Mouse (Mus musculus) left cerebral cortex, postnatal 36 days (tissue): Measurements from ENCODE around the gene Ccpg1. TPM values are rescaled to one million over a fixed set of nuclear protein-coding genes. Genes with fewer than 3 reads are reported as not detected.

ENCODE experiments used
- DNase-seq, 2 experiments: peaks; one replicate each; pipeline ENCODE4 v3.0.0; 2021 to 2022; ENCODE audit warnings: low spot score in 2 of 2, mixed read lengths in 1 of 2
- intact Hi-C: fragments of 180-260 bp; cut with DNase I; formaldehyde crosslinking; loops from one replicate; pipeline ENCODE4 v1.15.1; 2025
- total RNA-seq, 2 experiments: library from RNA; stranded (reverse); gene quantifications; 2 replicates each; pipeline ENCODE4 v1.2.3; 2021

Gene Ccpg1
- total RNA-seq, 2 experiments from 2014 or later = 97.2 to 125 TPM

DNA sequence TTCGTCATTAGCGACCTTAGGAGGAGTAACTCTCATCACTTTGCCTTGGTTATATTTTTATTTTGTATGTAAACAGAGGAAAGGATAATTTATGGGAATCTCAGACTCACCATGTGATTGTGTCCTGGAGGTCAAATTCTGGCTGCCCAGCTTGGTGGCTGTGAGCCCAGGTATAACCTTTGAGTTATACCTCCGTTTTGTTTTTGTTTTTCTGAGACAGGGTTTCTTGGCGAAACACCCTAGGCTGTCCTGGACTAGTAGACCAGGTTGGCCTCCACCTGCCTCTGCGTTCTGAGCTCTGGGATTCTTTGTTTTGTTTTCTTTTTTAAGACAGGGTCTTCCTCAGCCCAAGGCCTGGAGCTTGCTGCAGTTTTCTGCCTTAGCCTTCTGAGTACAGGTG, 3.5 kb downstream of the Ccpg1 start:
- intact Hi-C loops = loop anchor here (5.0 kb wide), 1 partner anchor 49 kb away; no protein-coding TSS in a partner anchor

DNA sequence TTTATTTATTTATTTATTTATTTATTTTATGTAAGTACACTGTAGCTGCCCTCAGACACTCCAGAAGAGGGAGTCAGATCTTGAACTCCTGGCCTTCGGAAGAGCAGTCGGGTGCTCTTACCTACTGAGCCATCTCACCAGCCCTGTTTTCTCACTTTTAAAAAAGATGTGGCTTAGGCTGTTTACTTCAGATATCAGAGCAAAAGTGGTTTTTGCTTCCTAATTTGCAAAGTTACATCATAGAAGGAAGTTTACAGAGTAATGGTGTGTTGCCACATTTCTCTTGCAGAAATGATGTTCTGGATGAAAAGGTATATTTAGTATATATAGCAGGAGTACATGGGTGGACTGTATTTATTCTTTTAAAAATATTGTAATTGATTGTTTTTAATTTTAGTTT, 6.2 kb downstream of the Ccpg1 start:
- DNase-seq = no peak
- intact Hi-C loops = no loop called here

More for the DNA sequence above, 3.5 kb downstream of the Ccpg1 start:
- no peak for DNase-seq

- no peak for DNase-seq
- intact Hi-C loops = no loop called here
These were observed 7.3 kb downstream of the Ccpg1 start for GRCm38 (mm10) chr9:72992576-72992975.

- intact Hi-C loops = no loop called here
- no peak for DNase-seq
These were observed 10.9 kb downstream of the Ccpg1 start for GRCm38 (mm10) chr9:72996167-72996566.

GRCm38 (mm10) chr9:72996806-72997205, 11.6 kb downstream of the Ccpg1 start:
- DNase-seq = no peak
- intact Hi-C loops = no loop called here

GRCm38 (mm10) chr9:73000487-73000886, 15.3 kb downstream of the Ccpg1 start:
- no peak for DNase-seq
- intact Hi-C loops = no loop called here

GRCm38 (mm10) chr9:73001314-73002011, 16.2 kb downstream of the Ccpg1 start:
- intact Hi-C loops = no loop called here
- no peak for DNase-seq

- DNase-seq = no peak
- intact Hi-C loops = no loop called here
These were observed 16.9 kb downstream of the Ccpg1 start for GRCm38 (mm10) chr9:73002177-73002576.

- intact Hi-C loops = no loop called here
- no peak for DNase-seq
These were observed 18.8 kb downstream of the Ccpg1 start for GRCm38 (mm10) chr9:73004076-73004475.

DNA sequence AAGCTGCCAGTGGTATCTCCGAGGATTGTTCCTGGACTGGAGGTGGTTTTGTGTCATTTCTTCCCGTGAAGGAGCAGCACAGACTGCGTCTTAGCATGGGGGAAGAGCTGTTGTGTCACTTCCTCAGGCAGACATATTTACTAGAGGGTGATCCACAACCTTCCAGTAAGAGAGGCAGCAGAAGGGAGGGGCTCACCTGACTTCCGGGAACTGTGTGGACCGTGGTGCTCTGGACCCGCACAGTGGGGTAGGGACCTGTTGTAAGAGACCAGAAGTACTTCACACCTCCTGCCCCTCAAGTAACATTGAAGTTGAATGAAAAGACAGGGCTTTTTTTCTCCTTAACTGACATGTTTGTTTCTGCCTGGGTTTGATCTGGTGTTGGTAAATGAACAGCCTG, 19.9 kb downstream of the Ccpg1 start:
- intact Hi-C loops = no loop called here
- no peak for DNase-seq

DNA sequence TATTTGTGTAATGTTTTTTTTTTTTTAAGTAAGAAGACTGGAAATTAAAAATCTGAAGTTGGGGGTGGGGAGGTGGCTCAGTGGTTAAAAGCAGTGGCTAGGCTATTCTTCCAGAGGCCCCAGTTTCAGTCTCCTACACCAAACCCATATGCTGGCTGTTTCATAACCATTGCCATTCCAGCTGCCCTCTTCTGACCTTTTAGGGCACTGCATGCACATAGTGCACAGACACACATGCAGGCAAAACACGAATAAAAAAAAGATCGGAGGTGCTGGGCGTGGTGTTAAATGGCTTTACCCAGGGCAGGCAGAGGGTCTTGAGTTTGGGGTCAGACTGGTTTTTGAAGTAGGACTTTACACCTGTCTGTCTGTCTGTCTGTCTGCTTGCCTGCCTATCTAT, 20.9 kb downstream of the Ccpg1 start:
- no peak for DNase-seq
- intact Hi-C loops = no loop called here

DNA sequence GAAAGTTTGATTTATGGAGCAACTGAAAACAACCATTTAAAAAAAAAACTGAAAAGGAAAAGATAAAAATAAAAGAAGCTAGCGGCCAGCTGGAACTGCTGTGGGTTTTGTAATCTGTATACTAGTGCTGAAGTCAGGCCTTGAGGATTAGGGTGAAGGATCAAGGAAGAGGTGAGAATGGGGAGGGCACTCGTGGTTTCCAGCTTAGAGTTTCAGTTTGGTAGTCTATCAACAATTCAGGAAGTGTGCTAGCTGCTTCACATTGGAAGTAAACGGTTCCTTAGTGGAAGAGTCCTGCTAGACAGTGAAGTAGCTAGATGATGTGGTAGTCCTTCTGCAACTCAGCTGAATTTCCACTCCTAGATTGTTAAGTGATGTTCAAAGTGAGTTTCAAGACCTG, 23.2 kb downstream of the Ccpg1 start:
- intact Hi-C loops = no loop called here
- DNase-seq = no peak

DNA sequence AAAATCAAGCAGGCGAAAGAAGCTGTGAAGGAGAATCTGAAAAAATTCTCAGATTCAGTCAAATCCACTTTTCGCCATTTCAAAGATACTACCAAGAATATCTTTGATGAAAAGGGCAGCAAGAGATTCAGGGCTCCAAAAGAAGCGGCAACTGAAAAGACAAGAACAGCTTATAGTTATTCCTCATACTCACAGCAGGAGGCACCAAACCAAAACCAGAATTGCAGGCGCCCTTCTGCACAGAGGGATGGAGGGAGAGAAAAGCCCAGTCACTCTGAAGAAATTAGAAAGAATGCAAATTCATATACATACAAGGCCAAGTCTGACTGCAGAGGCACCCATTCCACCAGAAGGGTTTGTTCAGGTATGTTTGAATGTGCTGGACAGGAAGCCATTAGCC, 27.4 kb downstream of the Ccpg1 start:
- intact Hi-C loops = no loop called here
- no peak for DNase-seq

GRCm38 (mm10) chr9:73014724-73015123, 29.5 kb downstream of the Ccpg1 start:
- peak in 1 of 2 experiments; percentile 15 for DNase-seq
- intact Hi-C loops = no loop called here

DNA sequence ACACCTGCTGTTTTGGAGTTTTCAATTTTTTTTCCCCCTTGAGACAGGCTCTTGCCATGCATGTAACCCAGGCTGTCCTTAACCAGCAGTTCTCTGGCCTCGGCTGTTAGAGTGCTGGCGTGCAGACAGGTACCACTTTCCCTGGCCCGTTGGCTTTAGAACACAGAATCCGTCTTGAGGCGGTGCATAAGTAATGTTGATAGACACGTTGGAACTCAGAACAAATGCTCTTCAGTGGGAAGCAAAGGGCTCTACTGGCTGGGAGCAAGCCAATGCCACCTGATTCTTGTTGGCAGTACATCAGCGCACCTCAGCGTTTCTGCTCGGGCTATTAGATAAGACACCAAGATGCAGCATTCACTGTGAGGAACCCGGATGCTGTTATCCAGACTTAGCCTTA, 34.6 kb downstream of the Ccpg1 start:
- intact Hi-C loops = no loop called here
- DNase-seq = no peak

DNA sequence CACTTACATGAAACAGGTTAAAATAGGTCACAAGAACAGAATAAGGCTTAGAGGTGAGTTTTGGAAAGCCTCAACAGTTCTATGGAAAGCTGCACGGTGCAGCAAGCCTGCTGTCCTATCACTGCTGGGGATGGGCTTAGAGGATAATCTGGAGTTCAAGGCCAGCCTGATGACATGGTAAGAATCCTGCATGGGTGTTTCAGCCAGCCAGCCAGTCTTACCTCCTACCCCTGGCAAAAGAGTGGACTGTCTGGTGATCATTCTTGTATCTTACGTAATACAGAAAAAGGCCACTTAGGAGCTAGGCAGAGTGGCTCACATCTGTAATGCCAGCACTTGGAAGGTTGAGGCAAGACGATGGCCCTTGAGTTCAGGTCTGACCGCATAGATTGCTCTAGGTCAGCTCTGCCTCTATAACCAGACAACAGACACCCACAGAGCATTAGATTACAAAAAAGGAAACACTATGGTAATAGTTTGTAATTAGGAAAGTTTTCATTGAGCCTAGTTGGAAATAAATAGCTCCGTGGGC, 35.4 kb downstream of the Ccpg1 start:
- no peak for DNase-seq
- intact Hi-C loops = no loop called here

- DNase-seq = peak; percentile 23 to 36
- intact Hi-C loops = no loop called here
These were observed 40.8 kb downstream of the Ccpg1 start for GRCm38 (mm10) chr9:73025818-73026636.

DNA sequence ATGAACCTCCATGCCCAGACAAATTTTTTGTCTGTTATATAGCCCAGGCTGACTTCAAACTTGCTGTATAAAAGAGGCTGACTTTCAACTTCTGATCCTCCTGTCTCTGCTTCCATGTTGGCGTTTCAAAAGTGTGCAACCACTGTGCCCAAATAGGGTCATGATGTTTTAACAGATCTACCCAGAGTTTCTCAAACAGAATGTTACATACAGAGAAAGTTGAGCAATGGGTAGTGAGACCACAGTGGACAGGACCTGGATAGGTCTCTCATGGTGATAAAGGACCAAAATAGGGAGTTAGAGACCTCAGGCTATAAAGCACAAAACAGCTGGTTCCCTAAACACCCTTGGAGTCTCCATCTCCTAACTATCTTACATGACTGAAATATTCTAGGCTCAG, 45.2 kb downstream of the Ccpg1 start:
- intact Hi-C loops = no loop called here

GRCm38 (mm10) chr9:73031421-73031820, 46.2 kb downstream of the Ccpg1 start:
- intact Hi-C loops = no loop called here
- no peak for DNase-seq

More for the DNA sequence above, 45.2 kb downstream of the Ccpg1 start:
- no peak for DNase-seq

DNA sequence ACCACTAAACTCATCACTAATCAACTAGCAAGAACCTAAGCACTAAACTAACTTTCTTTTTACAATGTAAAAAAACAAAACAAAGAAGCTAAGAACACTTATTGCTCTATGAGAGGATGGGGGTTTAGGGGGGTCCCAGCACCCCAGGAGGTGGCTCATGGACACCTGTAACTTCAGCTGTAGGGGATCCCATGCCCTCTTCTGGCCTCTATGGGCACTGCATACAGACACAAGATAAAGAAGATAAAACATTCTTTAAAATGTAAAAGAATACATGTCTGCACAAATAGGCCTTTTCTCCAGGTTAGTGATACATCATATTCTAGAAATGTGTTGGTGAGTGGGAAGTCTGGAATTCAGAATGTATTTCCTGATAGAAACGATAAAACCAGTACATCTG, 48.2 kb downstream of the Ccpg1 start:
- DNase-seq = no peak
- intact Hi-C loops = no loop called here
